Mouse (Mus musculus) liver, embryonic 14.5 days (tissue): Measurements from ENCODE around the gene Esrrg. TPM values are rescaled to one million over a fixed set of nuclear protein-coding genes. Genes with fewer than 3 reads are reported as not detected.

Experiments used
- ATAC-seq: fragments of 200-750 bp; cut with Nextera tagmentation; 2 replicates; pipeline ENCODE4 v1.8.0; 2017; ENCODE audit warnings: moderate number of reproducible peaks, mild to moderate bottlenecking, moderate library complexity; ENCODE audit not compliant: insufficient read depth
- DNase-seq, 3 experiments: peaks; one replicate each; pipeline ENCODE4 v3.0.0-alpha.2; 2012 to 2013; ENCODE audit warnings: low read depth in 3 of 3, low spot score in 3 of 3
- H3K27ac ChIP-seq: fragments of 300-500 bp; sonication (generic); 2 replicates; pipeline ENCODE4 v1.5.1; 2014; ENCODE audit warnings: moderate library complexity, mild to moderate bottlenecking, control low read depth, inconsistent platforms
- H3K27me3 ChIP-seq: fragments of 300-500 bp; sonication (generic); 2 replicates; pipeline ENCODE4 v1.6.1; 2014; ENCODE audit warnings: mild to moderate bottlenecking, low read length, moderate library complexity; ENCODE audit not compliant: control insufficient read depth, insufficient read depth
- H3K36me3 ChIP-seq: fragments of 300-500 bp; sonication (generic); replicated peaks from 2 replicates; pipeline ENCODE4 v1.6.1; 2014; ENCODE audit warnings: low read depth; ENCODE audit not compliant: control insufficient read depth, insufficient read depth
- H3K4me1 ChIP-seq, 2 experiments: fragments of 200-500 bp in 1 of 2; fragments of 300-500 bp in 1 of 2; sonication (generic) in 1 of 2; replicated peaks; 2 replicates each; pipeline ENCODE4 v1.6.1; 2012 to 2014; ENCODE audit warnings: antibody characterized with exemption in 1 of 2, inconsistent platforms in 1 of 2, low read length in 1 of 2; ENCODE audit not compliant: control insufficient read depth in 2 of 2, insufficient read depth in 2 of 2
- H3K4me2 ChIP-seq: fragments of 300-500 bp; sonication (generic); 2 replicates; pipeline ENCODE4 v1.6.1; 2014; ENCODE audit warnings: low read depth, mild to moderate bottlenecking, control low read depth, moderate library complexity
- H3K4me3 ChIP-seq, 2 experiments: fragments of 200-500 bp in 1 of 2; fragments of 300-500 bp in 1 of 2; sonication (generic) in 1 of 2; 2 replicates each; pipeline ENCODE4 v1.5.1; 2012 to 2014; ENCODE audit warnings: low read depth in 2 of 2, low read length in 2 of 2, mild to moderate bottlenecking in 2 of 2, control low read depth in 1 of 2, inconsistent platforms in 1 of 2, moderate library complexity in 1 of 2; ENCODE audit not compliant: insufficient read depth in 1 of 2
- H3K9ac ChIP-seq: fragments of 300-500 bp; sonication (generic); replicated peaks from 2 replicates; pipeline ENCODE4 v1.6.1; 2014; ENCODE audit warnings: mild to moderate bottlenecking, control low read depth, moderate library complexity
- H3K9me3 ChIP-seq: fragments of 300-500 bp; sonication (generic); 2 replicates; pipeline ENCODE4 v1.6.1; 2016; ENCODE audit warnings: low read length, mixed read lengths; ENCODE audit not compliant: control insufficient read depth
- CTCF ChIP-seq: IDR thresholded peaks from 2 replicates; pipeline ENCODE4 v1.5.1; 2016; ENCODE audit warnings: antibody characterized with exemption, low read depth, control low read depth
- EP300 ChIP-seq: IDR thresholded peaks from 2 replicates; pipeline ENCODE4 v1.6.1; 2016; ENCODE audit warnings: antibody characterized with exemption, low read depth
- WGBS: fragments of 180-500 bp; shearing (Covaris S2); extraction: QIAGEN DNeasy Blood & Tissue Kit; methylation state at CpG from one replicate; pipeline ENCODE4 v1.1.7; 2014; ENCODE audit not compliant: insufficient replicate concordance; 5-methylcytosine and 5-hydroxymethylcytosine counted together
- polyA plus RNA-seq, 2 experiments: library from polyadenylated mRNA; depleted of rRNA in 1 of 2; stranded (reverse) in 1 of 2; unstranded in 1 of 2; fragments of >200 nt; fragmentation: Nextera tagmentation in 1 of 2; extraction: Ambion mirVana in 1 of 2; gene quantifications; 2 replicates each; pipeline versions ENCODE4 v1.2.1 to v1.2.3; 2012 to 2014

The Esrrg gene
- polyA plus RNA-seq, 2 experiments: 0.03 TPM

- H3K4me1 ChIP-seq: no peaks in the 10 kb centered on the region
- H3K27ac ChIP-seq: no peak overlapping the region
- TF ChIP-seq EP300 (no peak), CTCF (no peak)
- H3K36me3 ChIP-seq: no peaks in the 10 kb centered on the region
- H3K4me2 ChIP-seq: no peak overlapping the region
- WGBS: 44% methylated on average over 8 of the region's 8 CpGs
- H3K9ac ChIP-seq: no peak overlapping the region
- DNase-seq (no peak), ATAC-seq (no peak)
- H3K27me3 ChIP-seq: no peaks in the 10 kb centered on the region
- H3K4me3 ChIP-seq: no peak overlapping the region
- H3K9me3 ChIP-seq: no peaks in the 10 kb centered on the region
These were observed 263.6 kb downstream of the Esrrg start for GRCm38 (mm10) chr1:187872208-187872607.

GRCm38 (mm10) chr1:187872744-187873143, 264.2 kb downstream of the Esrrg start:
- H3K27me3 ChIP-seq: no peaks in the 10 kb centered on the region
- ATAC-seq: no peak
- H3K9ac ChIP-seq: no peak overlapping the region
- no peak overlapping the region for H3K4me2 ChIP-seq
- WGBS: 43% methylated on average over 6 of the region's 6 CpGs
- no peak for DNase-seq
- H3K9me3 ChIP-seq: no peaks in the 10 kb centered on the region
- no peak overlapping the region for H3K4me3 ChIP-seq
- H3K36me3 ChIP-seq: no peaks in the 10 kb centered on the region
- H3K27ac ChIP-seq: no peak overlapping the region
- H3K4me1 ChIP-seq: no peaks in the 10 kb centered on the region
- TF ChIP-seq CTCF: no peak

GRCm38 (mm10) chr1:187873770-187874169, 265.2 kb downstream of the Esrrg start:
- no peak for ATAC-seq
- no peaks in the 10 kb centered on the region for H3K36me3 ChIP-seq
- no peak overlapping the region for H3K4me2 ChIP-seq
- no peak overlapping the region for H3K4me3 ChIP-seq
- no peak overlapping the region for H3K9ac ChIP-seq
- WGBS: 60% methylated on average over 2 of the region's 2 CpGs
- H3K27ac ChIP-seq: no peak overlapping the region
- no peaks in the 10 kb centered on the region for H3K4me1 ChIP-seq
- TF ChIP-seq CTCF (no peak), EP300 (no peak)
- no peaks in the 10 kb centered on the region for H3K27me3 ChIP-seq
- no peaks in the 10 kb centered on the region for H3K9me3 ChIP-seq
- no peak for DNase-seq

GRCm38 (mm10) chr1:187887270-187887669, 278.7 kb downstream of the Esrrg start:
- H3K4me3 ChIP-seq: no peak overlapping the region
- no peak overlapping the region for H3K4me2 ChIP-seq
- H3K9me3 ChIP-seq: no peaks in the 10 kb centered on the region
- DNase-seq (no peak), ATAC-seq (no peak)
- no peak overlapping the region for H3K27ac ChIP-seq
- TF ChIP-seq EP300 (no peak), CTCF (no peak)
- WGBS: 71% methylated on average over 6 of the region's 6 CpGs
- H3K36me3 ChIP-seq: no peaks in the 10 kb centered on the region
- no peak overlapping the region for H3K9ac ChIP-seq
- H3K27me3 ChIP-seq: no peaks in the 10 kb centered on the region
- peaks cover 0 to 2% of the 10 kb centered on the region in 2 experiments; a peak in 1 of 4 replicates for H3K4me1 ChIP-seq

- 49% methylated on average over 8 of the region's 8 CpGs for WGBS
- DNase-seq (no peak), ATAC-seq (no peak)
- H3K27me3 ChIP-seq: no peaks in the 10 kb centered on the region
- H3K4me1 ChIP-seq: peaks cover 0 to 2% of the 10 kb centered on the region in 2 experiments; a peak in 1 of 4 replicates
- TF ChIP-seq CTCF (no peak), EP300 (no peak)
- no peak overlapping the region for H3K4me3 ChIP-seq
- H3K27ac ChIP-seq: no peak overlapping the region
- no peaks in the 10 kb centered on the region for H3K36me3 ChIP-seq
- H3K9me3 ChIP-seq: no peaks in the 10 kb centered on the region
- no peak overlapping the region for H3K9ac ChIP-seq
- H3K4me2 ChIP-seq: no peak overlapping the region
These were observed 279.6 kb downstream of the Esrrg start for GRCm38 (mm10) chr1:187888142-187888541.
